In genomic region chr2:115979683-115980476, GRCm38 (mm10) we compare ENCODE assay signal across 10 mouse cellular contexts.
DNase-seq lines count a peak whose midpoint lies in the region; ATAC-seq and TF ChIP-seq lines count a peak whose summit lies in the region.
"Had no signal": no experiment of that assay in that cellular context is flagged by ENCODE, and none has a peak within 500 bp of the region (broad histone marks: within the 10 kb centered on the region; RNA-seq: fewer than 3 reads in every experiment).

No protein-coding gene starts in this region.

- intact Hi-C loops in left cerebral cortex, postnatal 10 days (cut with DNase I): no loop called here

- no peak for TF ChIP-seq POLR2A in cerebellum, adult 2 months (IDR thresholded peaks at IDR 0.05; ENCODE audit: borderline replicate concordance, insufficient read depth, low read length)
- no peak for TF ChIP-seq POLR2A in lung, adult 2 months (IDR thresholded peaks at IDR 0.05; ENCODE audit: borderline replicate concordance, extremely low read depth, low read depth, low read length)

- peak; percentile 57 for DNase-seq in embryo, embryonic 10 days (ENCODE audit: low spot score)
- no peak for DNase-seq in embryo, embryonic 9.5 days (ENCODE audit: extremely low spot score)
- peak; percentile 9 to 14 for DNase-seq in kidney, adult 8-10 months
- DNase-seq in cerebellum, adult 2 months: no peak
- DNase-seq in left cerebral cortex, postnatal 10 days (ENCODE audit: extremely low spot score in 1 of 2, low spot score in 2 of 2): no peak
- DNase-seq in lung, adult 2 months: no peak
- DNase-seq: gastrocnemius, postnatal 25 days had no signal

- TF ChIP-seq CTCF in cerebellum, adult 2 months (IDR thresholded peaks at IDR 0.05; ENCODE audit: borderline replicate concordance, insufficient read depth, low read depth, low read length): no peak
- TF ChIP-seq CTCF in lung, adult 2 months (IDR thresholded peaks at IDR 0.05; ENCODE audit: insufficient read depth, low read length): no peak

- ATAC-seq in embryonic facial prominence, embryonic 13.5 days (ENCODE audit: insufficient number of reproducible peaks, insufficient read depth, low FRiP score, low TSS enrichment, low read depth): peak; percentile 67; the same call in 1 of the 2 replicates
- peak; percentile 86 for ATAC-seq in neural tube, embryonic 12.5 days (ENCODE audit: low FRiP score, low read depth)
- ATAC-seq: liver, embryonic 12.5 days had no signal

- H3K9ac ChIP-seq in embryonic facial prominence, embryonic 13.5 days: no peak overlapping the region
- H3K9ac ChIP-seq in neural tube, embryonic 12.5 days: no peak overlapping the region
- H3K9ac ChIP-seq: liver, embryonic 12.5 days had no signal

- H3K4me1 ChIP-seq in embryonic facial prominence, embryonic 13.5 days: peaks cover 23% of the 10 kb centered on the region
- H3K4me1 ChIP-seq in neural tube, embryonic 12.5 days: peaks cover 19% of the 10 kb centered on the region; the same call in 1 of the 2 replicates
- no peaks in the 10 kb centered on the region for H3K4me1 ChIP-seq in cerebellum, adult 2 months (ENCODE audit: control insufficient read depth, insufficient read depth, low read length)
- H3K4me1 ChIP-seq in lung, adult 2 months (ENCODE audit: control insufficient read depth, insufficient read depth, low read length): peaks cover 1% of the 10 kb centered on the region; the same call in 1 of the 2 replicates
- H3K4me1 ChIP-seq: liver, embryonic 12.5 days had no signal

- 38% methylated on average over 14 of the region's 14 CpGs for WGBS in embryonic facial prominence, embryonic 13.5 days
- WGBS in neural tube, embryonic 12.5 days: 47% methylated on average over 14 of the region's 14 CpGs
- WGBS in cerebellum, adult 2 months: 38% methylated on average over 14 of the region's 14 CpGs
- whole genome bisulfite sequencing in lung, adult 2 months: 79% methylated on average over 14 of the region's 14 CpGs

- H3K27me3 ChIP-seq in embryonic facial prominence, embryonic 13.5 days: no peaks in the 10 kb centered on the region
- no peaks in the 10 kb centered on the region for H3K27me3 ChIP-seq in neural tube, embryonic 12.5 days (replicated peaks)
- H3K27me3 ChIP-seq in cerebellum, adult 2 months (ENCODE audit: control insufficient read depth, insufficient read depth, low read length): no peaks in the 10 kb centered on the region
- H3K27me3 ChIP-seq: liver, embryonic 12.5 days had no signal

- H3K4me3 ChIP-seq in embryonic facial prominence, embryonic 13.5 days: no peak overlapping the region
- H3K4me3 ChIP-seq in neural tube, embryonic 12.5 days: no peak overlapping the region
- H3K4me3 ChIP-seq in cerebellum, adult 2 months (replicated peaks; ENCODE audit: insufficient read depth, low read depth, low read length): no peak overlapping the region
- no peak overlapping the region for H3K4me3 ChIP-seq in lung, adult 2 months (replicated peaks; ENCODE audit: extremely low read depth, low read depth, low read length)
- H3K4me3 ChIP-seq: liver, embryonic 12.5 days had no signal

- H3K36me3 ChIP-seq in embryonic facial prominence, embryonic 13.5 days: no peaks in the 10 kb centered on the region
- H3K36me3 ChIP-seq in neural tube, embryonic 12.5 days: no peaks in the 10 kb centered on the region
- H3K36me3 ChIP-seq: liver, embryonic 12.5 days had no signal

- no peak overlapping the region; the same call in 1 of the 2 replicates for H3K4me2 ChIP-seq in embryonic facial prominence, embryonic 13.5 days
- no peak overlapping the region for H3K4me2 ChIP-seq in neural tube, embryonic 12.5 days (replicated peaks)
- H3K4me2 ChIP-seq: liver, embryonic 12.5 days had no signal

- peak overlapping the region; percentile 48; the same call in 1 of the 2 replicates for H3K27ac ChIP-seq in embryonic facial prominence, embryonic 13.5 days
- no peak overlapping the region for H3K27ac ChIP-seq in neural tube, embryonic 12.5 days
- H3K27ac ChIP-seq in cerebellum, adult 2 months (ENCODE audit: insufficient read depth, low read length): no peak overlapping the region
- H3K27ac ChIP-seq: liver, embryonic 12.5 days had no signal

- H3K9me3 ChIP-seq in embryonic facial prominence, embryonic 13.5 days: no peaks in the 10 kb centered on the region
- H3K9me3 ChIP-seq in neural tube, embryonic 12.5 days: no peaks in the 10 kb centered on the region
- H3K9me3 ChIP-seq: liver, embryonic 12.5 days had no signal

Comparison
In these comparisons a context has a peak if more than half of its experiments do, and no peak if none do; other contexts are left out.
1. DNase-seq: peak in embryo, embryonic 10 days (single experiment) and kidney, adult 8-10 months (2 of 2); none in embryo, embryonic 9.5 days (single experiment), cerebellum, adult 2 months (0 of 2), left cerebral cortex, postnatal 10 days (0 of 2) and lung, adult 2 months (single experiment).